Mouse (Mus musculus): ENCODE measurements around the gene Dnajc13. TPM values are rescaled to one million over a fixed set of nuclear protein-coding genes. Genes with fewer than 3 reads are reported as not detected.

Dnajc13 gene
- polyA plus RNA-seq, 1 experiment from 2014 or later, result 82.4 TPM

DNA sequence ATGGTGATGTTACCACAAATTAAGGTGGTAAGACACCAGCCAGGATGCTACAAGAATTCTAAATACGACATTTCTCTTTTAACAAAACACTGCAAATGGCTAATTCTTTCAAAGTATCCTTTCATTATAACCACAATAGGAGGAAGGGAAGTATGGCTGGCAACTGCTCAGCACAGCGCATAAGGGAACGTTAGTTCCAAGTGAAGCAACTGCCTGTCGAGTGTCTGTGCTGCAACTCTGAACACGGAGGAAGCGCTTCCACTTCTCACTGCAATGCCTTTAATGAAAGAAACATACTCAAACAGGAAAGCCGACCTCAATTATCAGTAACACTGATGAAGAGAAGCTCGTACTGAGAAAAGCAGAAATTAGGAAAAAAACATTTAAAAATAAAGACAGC is 23.7 kb downstream of the Dnajc13 start:
- peaks cover 58% of the 10 kb centered on the region for H3K36me3 ChIP-seq (ENCODE audit: inconsistent target)
- peaks cover 96% of the 10 kb centered on the region for H3K79me2 ChIP-seq (ENCODE audit: inconsistent target)
- whole genome bisulfite sequencing (ENCODE audit: missing documents), result 49% methylated on average over 8 of the region's 8 CpGs
- H3K27ac ChIP-seq, result no peak overlapping the region
- no peak overlapping the region for H3K4me3 ChIP-seq (ENCODE audit: inconsistent target)

DNA sequence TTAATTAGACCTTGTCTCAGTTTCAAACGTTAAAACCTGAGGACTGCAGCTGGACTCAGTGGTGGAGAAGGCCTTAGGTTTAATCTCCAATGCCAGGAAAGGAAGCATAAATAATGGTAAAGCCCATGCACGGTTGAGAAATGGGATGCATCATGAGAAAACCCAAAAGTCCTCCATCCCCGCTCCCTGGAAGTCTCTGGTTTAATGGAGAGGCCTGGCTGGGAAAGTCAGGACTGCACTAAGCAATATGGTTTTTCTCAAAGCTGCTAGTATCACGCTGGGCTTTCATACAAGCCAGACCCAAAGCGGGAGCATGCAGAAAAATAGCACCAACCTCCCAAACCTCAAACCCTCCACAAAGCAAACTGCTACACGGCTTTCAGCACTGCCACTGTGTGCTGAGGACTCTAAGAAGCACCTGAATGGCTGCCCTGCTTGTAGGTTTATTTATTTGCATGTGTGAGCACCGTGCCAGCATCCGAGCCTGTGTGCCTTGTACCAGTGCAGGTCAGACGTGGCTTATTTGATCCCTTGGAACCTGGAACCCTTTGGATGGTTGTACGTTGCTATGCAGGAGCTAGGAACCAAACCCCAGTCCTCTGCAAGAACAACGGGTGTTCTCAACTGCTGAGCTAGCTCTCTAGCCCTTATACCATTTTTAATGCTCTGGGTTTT is 26.3 kb downstream of the Dnajc13 start:
- peaks cover 57% of the 10 kb centered on the region for H3K36me3 ChIP-seq (ENCODE audit: inconsistent target)
- H3K4me3 ChIP-seq (ENCODE audit: inconsistent target), result no peak overlapping the region
- WGBS (ENCODE audit: missing documents), result 94% methylated on average over 11 of the region's 11 CpGs
- peaks cover 82% of the 10 kb centered on the region for H3K79me2 ChIP-seq (ENCODE audit: inconsistent target)
- no peak overlapping the region for H3K27ac ChIP-seq

- peaks cover 63% of the 10 kb centered on the region for H3K36me3 ChIP-seq (ENCODE audit: inconsistent target)
- WGBS (ENCODE audit: missing documents), result 85% methylated on average over 5 of the region's 5 CpGs
- H3K27ac ChIP-seq, result no peak overlapping the region
- H3K4me3 ChIP-seq (ENCODE audit: inconsistent target), result no peak overlapping the region
- H3K79me2 ChIP-seq (ENCODE audit: inconsistent target), result peaks cover 79% of the 10 kb centered on the region
Observed at GRCm38 (mm10) chr9:104235751-104236150, 27.0 kb downstream of the Dnajc13 start.

DNA sequence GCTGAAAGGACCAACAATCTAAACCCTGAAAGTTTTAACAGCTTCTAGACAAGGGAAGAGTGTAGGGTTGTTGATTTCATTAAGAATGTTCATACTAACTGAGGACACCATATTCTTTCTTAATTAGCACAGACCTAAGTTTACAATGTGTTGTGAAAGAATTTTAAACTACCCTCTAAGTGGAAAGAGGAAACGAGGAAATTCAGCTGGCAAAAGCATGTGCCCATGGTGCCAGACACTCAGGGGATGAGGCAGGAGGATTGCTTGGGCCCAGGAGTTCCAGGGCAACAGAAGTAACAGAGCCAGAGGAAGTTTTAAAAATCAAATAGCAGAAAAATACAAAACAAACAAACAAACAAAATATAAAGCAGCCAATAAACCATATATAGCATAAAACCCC is 28.9 kb downstream of the Dnajc13 start:
- Histone ChIP-seq H3K79me2 (ENCODE audit: inconsistent target) (peaks cover 60% of the 10 kb centered on the region; the same call in 1 of the 2 replicates), H3K27ac (no peak overlapping the region), H3K4me3 (ENCODE audit: inconsistent target) (no peak overlapping the region), H3K36me3 (ENCODE audit: inconsistent target) (peaks cover 82% of the 10 kb centered on the region)
- WGBS (ENCODE audit: missing documents), result 38% methylated on average over 1 of the region's 1 CpGs

DNA sequence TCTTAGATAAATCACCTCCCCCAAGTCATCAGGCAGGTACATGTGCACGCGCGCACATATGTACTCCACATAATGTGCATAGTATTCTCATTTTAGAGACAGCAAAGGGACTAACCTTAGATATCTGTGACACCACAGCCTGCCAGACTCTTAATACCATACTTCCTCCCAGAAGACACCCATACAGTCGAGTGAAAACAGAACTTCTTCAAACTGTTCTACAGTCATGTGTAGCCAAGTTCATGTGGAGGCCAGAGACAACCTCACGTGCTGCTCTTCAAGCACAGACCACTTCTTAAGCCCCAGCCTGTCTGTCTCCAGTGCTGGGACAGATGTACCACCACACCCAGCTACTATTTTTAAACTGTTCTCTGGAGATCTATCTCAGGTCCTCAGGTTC is 29.7 kb downstream of the Dnajc13 start:
- Histone ChIP-seq H3K36me3 (ENCODE audit: inconsistent target) (peaks cover 82% of the 10 kb centered on the region), H3K79me2 (ENCODE audit: inconsistent target) (peaks cover 52% of the 10 kb centered on the region; the same call in 1 of the 2 replicates), H3K4me3 (ENCODE audit: inconsistent target) (no peak overlapping the region), H3K27ac (no peak overlapping the region)
- 74% methylated on average over 5 of the region's 5 CpGs for WGBS (ENCODE audit: missing documents)

- 67% methylated on average over 3 of the region's 3 CpGs for WGBS (ENCODE audit: missing documents)
- H3K4me3 ChIP-seq (ENCODE audit: inconsistent target), result no peak overlapping the region
- H3K36me3 ChIP-seq (ENCODE audit: inconsistent target), result peaks cover 72% of the 10 kb centered on the region
- no peak overlapping the region for H3K27ac ChIP-seq
- peaks cover 42% of the 10 kb centered on the region; the same call in 1 of the 2 replicates for H3K79me2 ChIP-seq (ENCODE audit: inconsistent target)
Observed at GRCm38 (mm10) chr9:104232004-104232403, 30.7 kb downstream of the Dnajc13 start.

DNA sequence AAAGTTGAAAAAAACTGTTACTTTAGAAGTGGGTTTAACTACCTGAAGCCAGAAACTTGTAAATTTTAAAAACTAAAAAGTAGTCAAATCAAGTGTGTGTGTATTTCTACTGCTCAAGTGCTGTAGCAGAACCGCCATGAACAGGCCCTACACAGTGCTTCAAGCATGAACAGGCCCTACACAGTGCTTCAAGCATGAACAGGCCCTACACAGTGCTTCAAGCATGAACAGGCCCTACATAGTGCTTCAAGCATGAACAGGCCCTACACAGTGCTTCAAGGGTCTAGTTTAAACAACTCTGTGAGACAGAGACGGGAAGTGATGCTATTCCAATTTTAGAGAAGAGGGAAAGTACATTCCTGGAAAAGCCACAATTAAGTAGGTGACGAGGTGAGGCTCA is 51.3 kb downstream of the Dnajc13 start:
- 100% methylated on average over 3 of the region's 3 CpGs for WGBS (ENCODE audit: missing documents)
- H3K4me3 ChIP-seq (ENCODE audit: inconsistent target), result no peak overlapping the region
- no peak overlapping the region for H3K27ac ChIP-seq
- H3K36me3 ChIP-seq (ENCODE audit: inconsistent target), result peaks cover 91% of the 10 kb centered on the region
- H3K79me2 ChIP-seq (ENCODE audit: inconsistent target), result no peaks in the 10 kb centered on the region

DNA sequence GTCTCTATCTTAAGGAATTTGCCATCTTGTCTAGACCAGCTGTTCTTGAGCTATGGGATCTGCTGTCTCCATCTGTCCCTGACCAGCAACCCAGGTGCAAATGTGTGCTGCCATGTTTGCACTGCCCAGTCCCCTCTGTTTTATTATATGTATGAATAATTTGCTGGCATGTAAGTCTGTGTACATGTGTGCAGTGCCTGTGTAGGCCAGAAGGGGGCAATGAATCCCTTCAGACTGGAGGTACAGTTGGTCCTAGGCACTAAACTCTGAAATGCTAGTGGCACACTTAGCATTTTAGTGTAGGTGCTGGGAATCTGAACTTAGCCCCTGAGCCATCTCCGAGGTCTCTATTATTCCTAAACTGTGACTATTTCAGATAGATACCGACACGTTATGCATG is 58.9 kb downstream of the Dnajc13 start:
- no peaks in the 10 kb centered on the region for H3K79me2 ChIP-seq (ENCODE audit: inconsistent target)
- 97% methylated on average over 3 of the region's 3 CpGs for WGBS (ENCODE audit: missing documents)
- no peak overlapping the region for H3K27ac ChIP-seq
- H3K36me3 ChIP-seq (ENCODE audit: inconsistent target), result peaks cover 89% of the 10 kb centered on the region
- H3K4me3 ChIP-seq (ENCODE audit: inconsistent target), result no peak overlapping the region

DNA sequence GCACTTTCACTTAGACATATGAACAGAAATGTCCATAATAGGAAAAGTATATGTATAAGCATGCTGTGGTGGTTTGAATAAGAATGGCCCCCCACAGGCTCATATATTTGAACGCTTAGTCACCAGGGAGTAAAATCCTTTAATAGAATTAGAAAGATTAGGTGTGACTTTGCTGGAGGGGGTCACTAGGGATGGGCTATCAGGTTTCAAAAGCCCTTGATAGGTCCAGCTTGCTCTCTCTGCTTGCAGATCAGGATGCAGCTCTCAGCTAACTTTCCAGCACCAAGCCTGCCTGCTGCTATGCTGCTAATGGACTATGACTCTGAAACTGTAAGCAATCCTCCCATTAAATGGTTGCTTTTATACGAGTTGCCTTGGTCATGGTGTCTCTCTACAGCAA is 68.2 kb downstream of the Dnajc13 start:
- Histone ChIP-seq H3K79me2 (ENCODE audit: inconsistent target) (no peaks in the 10 kb centered on the region), H3K27ac (no peak overlapping the region), H3K4me3 (ENCODE audit: inconsistent target) (no peak overlapping the region), H3K36me3 (ENCODE audit: inconsistent target) (peaks cover 97% of the 10 kb centered on the region)
- WGBS (ENCODE audit: missing documents), result 94% methylated on average over 2 of the region's 2 CpGs

DNA sequence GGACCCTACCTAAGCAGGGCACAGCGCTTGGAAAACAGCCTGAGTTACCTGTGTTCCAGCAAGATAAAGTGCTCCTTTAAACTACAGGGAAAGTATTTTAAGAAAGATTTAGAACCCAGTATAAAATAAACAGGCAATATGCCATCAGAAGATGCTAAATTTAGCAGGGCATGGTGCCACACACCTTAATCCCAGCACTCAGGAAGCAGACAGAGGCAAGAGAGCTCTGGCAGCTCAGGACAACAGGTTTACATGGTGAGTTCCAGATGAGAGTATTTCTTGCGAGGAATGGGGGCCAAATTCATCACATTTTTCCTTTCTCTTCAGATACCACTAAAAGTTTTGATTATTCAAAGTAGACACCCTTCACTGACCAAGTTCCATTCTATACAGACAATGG is 68.8 kb downstream of the Dnajc13 start:
- Histone ChIP-seq H3K4me3 (ENCODE audit: inconsistent target) (no peak overlapping the region), H3K79me2 (ENCODE audit: inconsistent target) (no peaks in the 10 kb centered on the region), H3K36me3 (ENCODE audit: inconsistent target) (peaks cover 97% of the 10 kb centered on the region), H3K27ac (no peak overlapping the region)
- WGBS (ENCODE audit: missing documents), result 90% methylated on average over 2 of the region's 2 CpGs

DNA sequence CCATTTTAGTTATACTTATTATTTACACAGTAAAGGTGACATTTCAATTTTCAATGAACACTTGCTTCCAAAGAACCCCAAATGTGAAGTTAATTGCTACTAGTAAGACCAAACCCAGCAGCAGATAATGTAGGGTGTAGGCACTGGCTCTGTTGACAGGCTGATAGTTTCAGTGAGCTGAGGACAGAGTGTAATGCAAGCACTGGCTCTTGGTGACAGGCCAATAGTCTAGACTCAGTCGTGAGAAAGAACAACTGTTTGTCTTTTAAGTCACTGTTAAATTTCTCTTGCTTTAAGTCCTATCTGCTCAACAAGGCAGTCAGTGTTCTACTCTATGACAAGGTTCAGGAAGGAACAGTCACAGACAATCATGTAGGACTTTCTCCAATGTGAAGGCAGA is 69.4 kb downstream of the Dnajc13 start:
- H3K36me3 ChIP-seq (ENCODE audit: inconsistent target), result peaks cover 98% of the 10 kb centered on the region
- H3K27ac ChIP-seq, result no peak overlapping the region
- WGBS (ENCODE audit: missing documents), result 92% methylated on average over 1 of the region's 1 CpGs

DNA sequence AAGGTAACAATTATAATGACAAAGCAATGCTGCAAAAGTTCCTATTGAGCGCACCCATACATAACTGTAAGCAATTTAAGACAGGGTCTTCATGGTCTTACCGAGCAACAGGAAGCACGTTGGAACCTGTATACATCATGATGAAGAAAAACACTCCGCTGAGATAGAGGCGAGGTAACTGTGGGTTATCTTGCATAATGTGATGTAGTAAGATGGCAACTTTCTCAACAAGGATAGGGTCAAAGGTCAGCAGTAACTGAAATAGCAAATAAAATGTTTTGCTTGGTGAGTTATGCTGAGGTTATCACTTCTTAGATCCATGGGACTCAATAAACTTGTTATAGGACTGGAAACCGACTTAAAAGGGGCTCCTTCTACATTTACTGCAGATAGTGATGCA is 70.2 kb downstream of the Dnajc13 start:
- no peak overlapping the region for H3K27ac ChIP-seq
- no peak overlapping the region for H3K4me3 ChIP-seq (ENCODE audit: inconsistent target)
- no peaks in the 10 kb centered on the region for H3K79me2 ChIP-seq (ENCODE audit: inconsistent target)
- WGBS (ENCODE audit: missing documents), result 90% methylated on average over 6 of the region's 6 CpGs
- H3K36me3 ChIP-seq (ENCODE audit: inconsistent target), result peaks cover 98% of the 10 kb centered on the region

More for the DNA sequence above, 69.4 kb downstream of the Dnajc13 start:
- no peak overlapping the region for H3K4me3 ChIP-seq (ENCODE audit: inconsistent target)
- H3K79me2 ChIP-seq (ENCODE audit: inconsistent target), result no peaks in the 10 kb centered on the region

- peaks cover 95% of the 10 kb centered on the region for H3K36me3 ChIP-seq (ENCODE audit: inconsistent target)
- H3K27ac ChIP-seq, result no peak overlapping the region
- WGBS (ENCODE audit: missing documents), result 97% methylated on average over 5 of the region's 5 CpGs
- H3K4me3 ChIP-seq (ENCODE audit: inconsistent target), result no peak overlapping the region
- H3K79me2 ChIP-seq (ENCODE audit: inconsistent target), result no peaks in the 10 kb centered on the region
Observed at GRCm38 (mm10) chr9:104189657-104190056, 73.1 kb downstream of the Dnajc13 start.

DNA sequence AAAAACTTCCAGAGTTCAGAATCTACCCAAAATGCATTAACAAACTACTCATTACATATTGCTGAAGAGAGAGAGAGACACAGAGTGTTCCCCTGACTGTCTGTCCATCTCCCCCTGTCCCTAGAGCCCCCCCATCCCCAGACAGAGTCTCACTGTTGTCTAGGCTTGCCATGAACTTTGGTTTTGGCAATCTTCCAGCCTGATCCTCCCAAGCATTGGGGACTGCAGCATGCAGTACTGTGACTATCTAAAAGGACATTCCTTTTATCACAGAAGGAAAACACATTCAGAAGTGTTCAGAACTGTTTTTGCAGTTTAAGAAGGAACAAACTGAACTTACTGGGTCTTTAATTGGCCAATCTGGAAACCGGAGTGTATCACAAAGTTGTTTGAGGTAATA is 74.0 kb downstream of the Dnajc13 start:
- Histone ChIP-seq H3K27ac (no peak overlapping the region), H3K36me3 (ENCODE audit: inconsistent target) (peaks cover 95% of the 10 kb centered on the region), H3K4me3 (ENCODE audit: inconsistent target) (no peak overlapping the region), H3K79me2 (ENCODE audit: inconsistent target) (no peaks in the 10 kb centered on the region)
- WGBS (ENCODE audit: missing documents), result 100% methylated on average over 1 of the region's 1 CpGs

DNA sequence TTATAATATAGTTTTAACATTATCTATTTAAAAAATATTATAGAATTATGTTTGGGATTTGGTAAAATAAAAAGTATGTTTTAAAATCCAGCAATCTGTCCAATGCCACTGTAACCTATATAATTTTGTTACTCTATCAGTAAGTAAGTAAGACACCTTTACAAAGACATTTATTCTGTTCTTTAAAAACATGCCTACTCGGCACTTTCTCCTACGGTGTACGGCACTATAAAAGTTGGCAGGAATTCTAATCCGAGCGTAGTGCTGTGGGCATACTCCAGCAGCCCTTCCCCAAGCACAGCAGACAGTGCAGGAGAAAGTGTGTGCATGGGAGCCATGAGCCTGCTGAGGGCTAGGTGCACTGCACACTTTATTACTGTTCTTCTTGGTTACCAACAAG is 75.7 kb downstream of the Dnajc13 start:
- H3K36me3 ChIP-seq (ENCODE audit: inconsistent target), result peaks cover 97% of the 10 kb centered on the region
- H3K79me2 ChIP-seq (ENCODE audit: inconsistent target), result no peaks in the 10 kb centered on the region
- no peak overlapping the region for H3K4me3 ChIP-seq (ENCODE audit: inconsistent target)
- 96% methylated on average over 4 of the region's 5 CpGs for WGBS (ENCODE audit: missing documents)
- H3K27ac ChIP-seq, result no peak overlapping the region

DNA sequence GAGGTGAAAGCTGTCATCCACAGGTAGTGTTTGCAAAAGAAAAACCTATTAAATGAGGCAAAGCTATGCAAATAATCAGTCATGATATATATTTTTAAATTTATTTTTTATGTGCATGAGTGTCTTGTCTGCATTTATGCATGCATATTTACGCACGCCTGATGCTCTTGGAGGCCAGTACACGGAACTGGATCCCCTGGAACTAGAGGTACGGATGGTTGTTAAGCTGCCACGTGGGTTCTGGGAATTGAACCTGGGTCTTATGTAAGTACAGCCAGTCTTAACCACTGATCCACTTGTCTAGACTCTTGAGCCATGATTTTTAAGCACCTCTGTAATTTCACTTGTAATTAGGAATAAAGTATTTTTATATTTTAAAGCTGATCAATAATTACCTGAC is 79.5 kb downstream of the Dnajc13 start:
- H3K79me2 ChIP-seq (ENCODE audit: inconsistent target), result no peaks in the 10 kb centered on the region
- H3K27ac ChIP-seq, result no peak overlapping the region
- H3K4me3 ChIP-seq (ENCODE audit: inconsistent target), result no peak overlapping the region
- peaks cover 97% of the 10 kb centered on the region for H3K36me3 ChIP-seq (ENCODE audit: inconsistent target)
- WGBS (ENCODE audit: missing documents), result 100% methylated on average over 5 of the region's 5 CpGs

Measured in macrophage (primary cell).